Mouse (Mus musculus) E14TG2a.4 (cell line): ENCODE results near the gene Banp.

ENCODE experiments used
- H3K27me3 ChIP-seq: 2 replicates; pipeline ENCODE4 v1.6.1; 2014; ENCODE audit warnings: low read length, control low read depth; ENCODE audit not compliant: insufficient read depth
- H3K36me3 ChIP-seq: 2 replicates; pipeline ENCODE4 v1.6.1; 2014; ENCODE audit warnings: low read length, control low read depth; ENCODE audit not compliant: insufficient read depth
- H3K4me1 ChIP-seq: replicated peaks from 2 replicates; pipeline ENCODE4 v1.6.1; 2014; ENCODE audit warnings: low read depth, low read length, control low read depth
- H3K4me3 ChIP-seq: replicated peaks from 2 replicates; pipeline ENCODE4 v1.5.1; 2014; ENCODE audit warnings: mild to moderate bottlenecking, low read length
- H3K9me3 ChIP-seq: 2 replicates; pipeline ENCODE4 v1.6.1; 2014; ENCODE audit warnings: low read length, control low read depth
- CTCF ChIP-seq: conservative IDR thresholded peaks from 2 replicates; pipeline ENCODE4 v1.5.1; 2014; ENCODE audit warnings: low read length
- NANOG ChIP-seq: IDR thresholded peaks from 2 replicates; pipeline ENCODE4 v1.6.1; 2014; ENCODE audit warnings: borderline replicate concordance, low read length, mixed read lengths
- POU5F1 ChIP-seq: IDR thresholded peaks from 2 replicates; pipeline ENCODE4 v1.6.1; 2014; ENCODE audit warnings: low read length, borderline replicate concordance

Banp gene

GRCm38 (mm10) chr8:121908378-121909147 is 41.0 kb upstream of the Banp start:
- peak overlapping the region; percentile 94 for H3K4me3 ChIP-seq
- no peaks in the 10 kb centered on the region for H3K9me3 ChIP-seq
- peaks cover 27% of the 10 kb centered on the region for H3K36me3 ChIP-seq
- H3K4me1 ChIP-seq = peaks cover 56% of the 10 kb centered on the region
- H3K27me3 ChIP-seq = no peaks in the 10 kb centered on the region
- no peak for TF ChIP-seq CTCF

- TF ChIP-seq NANOG (no peak), POU5F1 (no peak), CTCF (no peak)
- Histone ChIP-seq H3K27me3 (0 out of 2 replicates have a peak, but pooled peaks cover 1% of the 10 kb centered on the region), H3K4me3 (peak overlapping the region; percentile 94; the same call in 1 of the 2 replicates), H3K4me1 (peaks cover 56% of the 10 kb centered on the region), H3K36me3 (peaks cover 21% of the 10 kb centered on the region), H3K9me3 (no peaks in the 10 kb centered on the region)
Measured at GRCm38 (mm10) chr8:121909148-121909541, 40.4 kb upstream of the Banp start.

DNA sequence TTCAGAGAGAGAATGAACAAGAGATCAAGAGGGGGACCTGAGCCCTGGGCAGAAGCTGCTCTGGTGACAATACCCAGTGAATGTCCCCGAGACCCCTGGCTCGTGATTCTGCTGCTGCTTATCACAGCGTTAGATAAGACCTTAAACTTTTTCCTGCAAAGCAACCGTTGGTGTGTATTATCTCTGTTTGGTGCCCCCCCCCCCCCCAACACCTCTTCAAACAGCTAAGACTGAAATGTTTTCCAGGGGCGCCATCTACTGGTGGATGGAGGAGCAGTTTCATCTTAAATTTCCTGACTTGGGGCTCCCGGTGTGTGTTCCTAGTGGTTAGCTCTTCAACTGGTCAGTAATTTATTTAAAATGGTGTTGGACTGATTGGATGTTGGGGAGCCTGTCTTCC is 39.9 kb upstream of the Banp start:
- no peaks in the 10 kb centered on the region for H3K9me3 ChIP-seq
- TF ChIP-seq NANOG (no peak), CTCF (peak; percentile 70)
- peaks cover 16% of the 10 kb centered on the region for H3K36me3 ChIP-seq
- peaks cover 6% of the 10 kb centered on the region; the same call in 1 of the 2 replicates for H3K27me3 ChIP-seq
- no peak overlapping the region for H3K4me3 ChIP-seq
- H3K4me1 ChIP-seq = peaks cover 56% of the 10 kb centered on the region

DNA sequence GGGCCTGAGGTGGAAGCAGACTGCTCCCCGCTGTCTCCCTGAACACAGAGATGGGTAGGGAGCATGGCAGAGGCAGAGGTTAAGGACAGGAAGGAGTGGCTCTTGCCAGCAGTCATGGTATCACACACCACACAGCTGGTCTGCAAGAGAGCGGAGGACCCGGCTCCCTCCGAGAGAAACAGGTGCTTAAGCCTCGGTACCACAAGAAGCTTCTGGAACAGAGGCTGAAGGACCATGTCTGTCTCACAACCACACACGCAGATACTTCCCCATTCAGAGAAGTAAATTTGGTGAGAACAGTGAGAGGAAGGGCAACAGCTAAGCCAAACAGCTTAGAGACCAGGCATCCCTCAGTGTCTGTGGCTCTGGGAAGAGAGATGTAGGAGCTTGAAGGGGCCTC is 38.1 kb upstream of the Banp start:
- H3K4me1 ChIP-seq = peaks cover 46% of the 10 kb centered on the region
- no peak for TF ChIP-seq CTCF
- TF ChIP-seq POU5F1 = no peak
- TF ChIP-seq NANOG = no peak
- H3K27me3 ChIP-seq = peaks cover 15% of the 10 kb centered on the region
- no peak overlapping the region for H3K4me3 ChIP-seq
- no peaks in the 10 kb centered on the region for H3K9me3 ChIP-seq
- H3K36me3 ChIP-seq = no peaks in the 10 kb centered on the region

GRCm38 (mm10) chr8:121911987-121912386 is 37.6 kb upstream of the Banp start:
- TF ChIP-seq CTCF (no peak), POU5F1 (no peak)
- no peaks in the 10 kb centered on the region for H3K9me3 ChIP-seq
- H3K27me3 ChIP-seq = peaks cover 19% of the 10 kb centered on the region
- peaks cover 48% of the 10 kb centered on the region for H3K4me1 ChIP-seq
- no peak overlapping the region for H3K4me3 ChIP-seq
- H3K36me3 ChIP-seq = no peaks in the 10 kb centered on the region

- Histone ChIP-seq H3K27me3 (peaks cover 19% of the 10 kb centered on the region), H3K9me3 (no peaks in the 10 kb centered on the region), H3K36me3 (no peaks in the 10 kb centered on the region), H3K4me1 (peaks cover 48% of the 10 kb centered on the region), H3K4me3 (no peak overlapping the region)
- no peak for TF ChIP-seq NANOG
Measured at GRCm38 (mm10) chr8:121912831-121913230, 36.7 kb upstream of the Banp start.

- peaks cover 19% of the 10 kb centered on the region for H3K27me3 ChIP-seq
- H3K36me3 ChIP-seq = no peaks in the 10 kb centered on the region
- no peaks in the 10 kb centered on the region for H3K9me3 ChIP-seq
- peaks cover 42% of the 10 kb centered on the region for H3K4me1 ChIP-seq
- H3K4me3 ChIP-seq = no peak overlapping the region
- TF ChIP-seq POU5F1 (no peak), NANOG (no peak), CTCF (no peak)
Measured at GRCm38 (mm10) chr8:121913378-121913777, 36.2 kb upstream of the Banp start.

DNA sequence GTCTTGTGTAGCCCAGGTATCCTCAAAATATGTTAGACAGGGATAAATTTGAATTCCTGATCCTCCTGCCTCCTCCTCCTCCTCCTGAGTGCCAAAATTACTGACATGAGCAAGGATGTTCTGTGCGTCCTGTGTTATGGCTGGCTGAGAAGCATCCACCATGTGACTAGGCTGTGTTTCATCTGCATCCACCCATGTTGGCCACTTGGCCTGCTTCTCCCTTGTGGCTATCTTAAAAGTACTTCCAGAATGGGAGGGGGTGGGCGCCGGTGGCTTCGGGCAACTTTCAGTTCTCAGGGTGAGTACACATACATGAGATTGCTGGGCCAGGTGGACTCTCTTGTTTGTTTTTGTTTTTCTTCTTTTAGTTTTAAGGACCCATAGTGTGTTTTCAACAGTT is 30.4 kb upstream of the Banp start:
- no peak overlapping the region for H3K4me3 ChIP-seq
- no peaks in the 10 kb centered on the region for H3K36me3 ChIP-seq
- no peak for TF ChIP-seq NANOG
- TF ChIP-seq CTCF = no peak
- no peak for TF ChIP-seq POU5F1
- H3K9me3 ChIP-seq = no peaks in the 10 kb centered on the region
- H3K4me1 ChIP-seq = peaks cover 34% of the 10 kb centered on the region
- H3K27me3 ChIP-seq = peaks cover 18% of the 10 kb centered on the region

- no peak overlapping the region for H3K4me3 ChIP-seq
- peaks cover 13% of the 10 kb centered on the region for H3K27me3 ChIP-seq
- H3K4me1 ChIP-seq = peaks cover 29% of the 10 kb centered on the region
- H3K36me3 ChIP-seq = no peaks in the 10 kb centered on the region
- H3K9me3 ChIP-seq = no peaks in the 10 kb centered on the region
- no peak for TF ChIP-seq CTCF
- TF ChIP-seq POU5F1 = no peak
- TF ChIP-seq NANOG = no peak
Measured at GRCm38 (mm10) chr8:121919731-121920130, 29.8 kb upstream of the Banp start.
